ENCODE assay signal across 8 mouse cellular contexts in the genomic region with DNA sequence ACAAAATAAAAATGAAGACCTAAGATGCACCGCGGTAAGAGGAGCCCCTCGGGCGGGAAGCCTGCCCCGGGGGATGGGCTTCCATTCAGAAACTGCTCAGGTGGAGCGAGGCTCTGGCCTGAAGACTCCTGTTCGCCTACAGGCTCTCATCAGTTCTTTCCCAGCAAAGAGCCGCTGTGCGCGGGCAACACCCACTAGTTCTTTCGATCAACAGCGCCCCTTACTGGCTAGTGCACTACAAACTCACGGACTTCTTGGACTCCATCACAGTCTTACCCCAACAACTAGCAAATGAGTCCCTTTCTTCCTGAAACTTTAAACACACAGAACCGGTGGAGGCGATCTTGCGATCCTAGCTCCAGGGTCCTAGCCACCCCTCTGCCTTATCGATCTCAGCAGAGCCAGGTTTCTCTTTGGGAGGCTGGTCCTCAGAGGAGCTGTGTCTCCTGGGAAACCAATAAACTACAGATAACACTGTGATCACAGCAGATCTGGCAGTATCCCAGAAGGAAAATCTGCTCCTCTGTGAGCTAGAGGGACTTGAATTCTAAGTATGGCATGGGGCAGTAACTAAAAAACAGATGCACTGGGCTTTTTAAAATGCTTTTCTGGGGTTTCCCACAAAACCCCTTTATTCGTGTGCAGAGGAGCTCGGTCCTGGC. TPM values are rescaled to one million over a fixed set of nuclear protein-coding genes. Genes with fewer than 3 reads are reported as not detected.
DNase-seq lines count a peak whose midpoint lies in the region; ATAC-seq and TF ChIP-seq lines count a peak whose summit lies in the region.

No protein-coding gene starts in this region.

- no peaks in the 10 kb centered on the region for H3K79me2 ChIP-seq in C2C12 (ENCODE audit: control insufficient read depth, insufficient read depth)

- no peak overlapping the region for H3K4me3 ChIP-seq in C2C12 (ENCODE audit: insufficient read depth, poor library complexity, severe bottlenecking)
- H3K4me3 ChIP-seq in heart, embryonic 12.5 days: no peak overlapping the region
- H3K4me3 ChIP-seq in liver, embryonic 11.5 days (ENCODE audit: low read depth, low read length): no peak overlapping the region
- no peak overlapping the region for H3K4me3 ChIP-seq in stomach, postnatal 0 days (ENCODE audit: low read depth, low read length)

- H3K9me3 ChIP-seq in heart, embryonic 12.5 days (replicated peaks): no peaks in the 10 kb centered on the region
- H3K9me3 ChIP-seq in liver, embryonic 11.5 days (ENCODE audit: control insufficient read depth, low read length): no peaks in the 10 kb centered on the region
- no peaks in the 10 kb centered on the region for H3K9me3 ChIP-seq in stomach, postnatal 0 days (ENCODE audit: control insufficient read depth, low read length)

- H3K9ac ChIP-seq in heart, embryonic 12.5 days: no peak overlapping the region
- no peak overlapping the region for H3K9ac ChIP-seq in liver, embryonic 11.5 days (ENCODE audit: low read depth, low read length)
- no peak overlapping the region for H3K9ac ChIP-seq in stomach, postnatal 0 days (ENCODE audit: low read length)

- peak; percentile 5 for TF ChIP-seq CTCF in C2C12 (IDR thresholded peaks at IDR 0.05; ENCODE audit: control insufficient read depth, insufficient read depth, insufficient read length)
- TF ChIP-seq CTCF in brain, embryonic 14.5 days (IDR thresholded peaks at IDR 0.05; ENCODE audit: borderline replicate concordance, extremely low read depth, insufficient read depth, insufficient read length): peak; percentile 74
- peak; percentile 80 for TF ChIP-seq CTCF in stomach, postnatal 0 days (IDR thresholded peaks at IDR 0.05; ENCODE audit: low read depth)

- TF ChIP-seq POLR2A in brain, embryonic 14.5 days (IDR thresholded peaks at IDR 0.05; ENCODE audit: borderline replicate concordance, extremely low read depth, insufficient read depth, insufficient read length, poor library complexity, severe bottlenecking): no peak

- H3ac ChIP-seq in C2C12 (ENCODE audit: control insufficient read depth, insufficient read length, low read depth): no peak overlapping the region

- no peaks in the 10 kb centered on the region for H3K4me1 ChIP-seq in heart, embryonic 12.5 days (replicated peaks)
- no peaks in the 10 kb centered on the region for H3K4me1 ChIP-seq in liver, embryonic 11.5 days (replicated peaks; ENCODE audit: control insufficient read depth, insufficient read depth, low read length)
- no peaks in the 10 kb centered on the region for H3K4me1 ChIP-seq in stomach, postnatal 0 days (replicated peaks; ENCODE audit: control insufficient read depth, insufficient read depth)

- H3K27me3 ChIP-seq in C2C12 (ENCODE audit: control insufficient read depth, insufficient read depth, insufficient read length): peaks cover 52% of the 10 kb centered on the region
- peaks cover 54% of the 10 kb centered on the region for H3K27me3 ChIP-seq in heart, embryonic 12.5 days (replicated peaks)
- peaks cover 10% of the 10 kb centered on the region; the same call in 1 of the 2 replicates for H3K27me3 ChIP-seq in liver, embryonic 11.5 days (replicated peaks; ENCODE audit: control insufficient read depth, insufficient read depth, low read length)
- H3K27me3 ChIP-seq in stomach, postnatal 0 days (ENCODE audit: control insufficient read depth, insufficient read depth, low read length): no peaks in the 10 kb centered on the region

- DNase-seq in brain, embryonic 14.5 days (ENCODE audit: low read depth): peak; percentile 93
- DNase-seq in kidney, postnatal 14 days: peak; percentile 70
- peak; percentile 54 for DNase-seq in liver, embryonic 11.5 days (ENCODE audit: low spot score)
- DNase-seq in neural tube, embryonic 10.5 days (ENCODE audit: extremely low spot score, low spot score): peak; percentile 75
- peak; percentile 82 for DNase-seq in stomach, postnatal 0 days (ENCODE audit: low spot score)

- peak; percentile 71 for ATAC-seq in erythroid progenitor cell, adult 5-6 weeks (replicated peaks; ENCODE audit: low FRiP score, poor library complexity, severe bottlenecking)
- no peak for ATAC-seq in heart, embryonic 12.5 days (ENCODE audit: insufficient number of reproducible peaks, low FRiP score)
- ATAC-seq in liver, embryonic 11.5 days (replicated peaks; ENCODE audit: low FRiP score): no peak
- ATAC-seq in stomach, postnatal 0 days (ENCODE audit: low FRiP score, low TSS enrichment): 0 out of 2 replicates have a peak, but pooled peaks have one; percentile 45

- no peak for TF ChIP-seq EP300 in stomach, postnatal 0 days (optimal IDR thresholded peaks at IDR 0.05)

- 9% methylated on average over 19 of the region's 19 CpGs for WGBS in heart, embryonic 12.5 days
- 11% methylated on average over 19 of the region's 19 CpGs for WGBS in liver, embryonic 11.5 days
- WGBS in stomach, postnatal 0 days: 6% methylated on average over 19 of the region's 19 CpGs

- no peak overlapping the region for H3K27ac ChIP-seq in heart, embryonic 12.5 days (ENCODE audit: poor library complexity, severe bottlenecking)
- H3K27ac ChIP-seq in liver, embryonic 11.5 days (ENCODE audit: low read depth, low read length): no peak overlapping the region
- H3K27ac ChIP-seq in stomach, postnatal 0 days (replicated peaks): no peak overlapping the region

- H3K36me3 ChIP-seq in C2C12 (ENCODE audit: control insufficient read depth, insufficient read depth): no peaks in the 10 kb centered on the region
- H3K36me3 ChIP-seq in heart, embryonic 12.5 days: no peaks in the 10 kb centered on the region
- H3K36me3 ChIP-seq in liver, embryonic 11.5 days (ENCODE audit: control insufficient read depth, insufficient read depth, low read length): no peaks in the 10 kb centered on the region
- H3K36me3 ChIP-seq in stomach, postnatal 0 days (ENCODE audit: control insufficient read depth, insufficient read depth, low read length): no peaks in the 10 kb centered on the region

- peak overlapping the region; percentile 42; the same call in 1 of the 2 replicates for H3K4me2 ChIP-seq in heart, embryonic 12.5 days
- peak overlapping the region; percentile 16; the same call in 1 of the 2 replicates for H3K4me2 ChIP-seq in liver, embryonic 11.5 days
- H3K4me2 ChIP-seq in stomach, postnatal 0 days (replicated peaks; ENCODE audit: low read depth): peak overlapping the region; percentile 18; the same call in 1 of the 2 replicates

- H3K79me3 ChIP-seq in C2C12 (ENCODE audit: low read depth): no peaks in the 10 kb centered on the region

TF ChIP-seq in C2C12, 6 proteins besides CTCF, POLR2A, EP300 and RAD21:
- TF ChIP-seq FOSL1 (IDR thresholded peaks at IDR 0.05; ENCODE audit: insufficient read depth, low read length, poor library complexity, severe bottlenecking) (no peak), USF1 (IDR thresholded peaks at IDR 0.05; ENCODE audit: low read depth) (no peak)

RNA-seq across cellular contexts. Expression of gene Olig1, which starts 44.7 kb away (rescaled TPM):
- polyA plus RNA-seq in C2C12 (2012; fragmentation: generic; extraction: Trizol): not detected
- polyA plus RNA-seq in brain, embryonic 14.5 days (2012; rRNA removed): 47.7 and 61.3 TPM in 2 replicates
- not detected in 2 replicates for total RNA-seq in erythroid progenitor cell, adult 5-6 weeks (2015; ENCODE audit: low replicate concordance)
- total RNA-seq in erythroid progenitor cell, adult 5-6 weeks (2017; ENCODE audit: low replicate concordance): not detected in 2 replicates
- not detected in 2 replicates for polyA plus RNA-seq in heart, embryonic 12.5 days (2016; fragmentation: Nextera tagmentation; extraction: Ambion mirVana)
- not detected in 2 replicates for polyA plus RNA-seq in liver, embryonic 11.5 days (2014; fragmentation: Nextera tagmentation; extraction: Ambion mirVana)
- 0.04 and 0.06 TPM in 2 replicates for polyA plus RNA-seq in stomach, postnatal 0 days (2015; fragmentation: Nextera tagmentation; extraction: Ambion mirVana)

RNA-seq across cellular contexts. Expression of gene Ifnar2, which starts 58.3 kb away (rescaled TPM):
- polyA plus RNA-seq in C2C12 (2012; fragmentation: generic; extraction: Trizol): 22.3 TPM
- polyA plus RNA-seq in brain, embryonic 14.5 days (2012; rRNA removed): 20.5 and 24.1 TPM in 2 replicates
- 94.3 and 165 TPM in 2 replicates for total RNA-seq in erythroid progenitor cell, adult 5-6 weeks (2015; ENCODE audit: low replicate concordance)
- 71.6 and 141 TPM in 2 replicates for total RNA-seq in erythroid progenitor cell, adult 5-6 weeks (2017; ENCODE audit: low replicate concordance)
- 51.3 and 52.2 TPM in 2 replicates for polyA plus RNA-seq in heart, embryonic 12.5 days (2016; fragmentation: Nextera tagmentation; extraction: Ambion mirVana)
- polyA plus RNA-seq in liver, embryonic 11.5 days (2014; fragmentation: Nextera tagmentation; extraction: Ambion mirVana): 66.7 and 70.9 TPM in 2 replicates
- polyA plus RNA-seq in stomach, postnatal 0 days (2015; fragmentation: Nextera tagmentation; extraction: Ambion mirVana): 29.4 and 33.4 TPM in 2 replicates

Comparison
In these comparisons a context has a peak if more than half of its experiments do, and no peak if none do; other contexts are left out.
1. CTCF ChIP-seq: peak in every context shown above with its lines; median percentile 80 in stomach, postnatal 0 days; 74 in brain, embryonic 14.5 days; 5 in C2C12.
2. ATAC-seq: peak in erythroid progenitor cell, adult 5-6 weeks (single experiment) and stomach, postnatal 0 days (single experiment); none in heart, embryonic 12.5 days (single experiment) and liver, embryonic 11.5 days (single experiment).
3. RNA of gene Olig1, which starts 44.7 kb away (polyA plus RNA-seq): 47.7 to 61.3 TPM in brain, embryonic 14.5 days; 0.04 to 0.06 TPM in stomach, postnatal 0 days, not detected in liver, embryonic 11.5 days, not detected in heart, embryonic 12.5 days and not detected in C2C12 (single experiment); every median in the first group is over 10 times any median in the second.
4. Peak in every context shown above with its lines, with median percentiles within 50 percentile points of each other: DNase-seq and H3K4me2 ChIP-seq.